Mouse (Mus musculus) brain, adult 2 months (tissue): ENCODE data around the gene Lsm14b.
A peak's percentile ranks its signal among the peaks of the same experiment; 100 is the strongest.

Experiments used
- DNase-seq: peaks from one replicate; pipeline ENCODE4 v3.0.0; 2011; ENCODE audit warnings: low read depth, low spot score

Gene Lsm14b

DNA sequence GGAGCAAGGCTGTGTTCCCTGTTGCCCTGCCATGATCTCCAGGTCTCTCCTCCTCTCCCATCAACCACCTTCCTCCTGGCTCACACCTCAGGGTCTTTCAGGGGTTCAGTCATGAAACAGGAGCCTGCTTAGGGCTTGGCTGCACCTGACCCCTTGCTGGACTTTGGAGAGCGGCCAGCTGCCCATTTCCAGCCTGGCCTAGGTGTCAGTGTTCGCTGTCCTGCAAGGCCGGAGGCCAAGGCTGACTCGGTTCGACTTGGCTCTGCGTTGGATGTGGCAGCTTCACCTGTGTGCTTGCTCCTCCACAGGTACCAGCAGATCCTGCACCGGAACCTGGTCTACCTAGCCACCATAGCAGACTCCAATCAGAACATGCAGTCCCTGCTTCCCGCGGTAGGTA is 28.2 kb downstream of the Lsm14b start:
- no peak for DNase-seq

DNA sequence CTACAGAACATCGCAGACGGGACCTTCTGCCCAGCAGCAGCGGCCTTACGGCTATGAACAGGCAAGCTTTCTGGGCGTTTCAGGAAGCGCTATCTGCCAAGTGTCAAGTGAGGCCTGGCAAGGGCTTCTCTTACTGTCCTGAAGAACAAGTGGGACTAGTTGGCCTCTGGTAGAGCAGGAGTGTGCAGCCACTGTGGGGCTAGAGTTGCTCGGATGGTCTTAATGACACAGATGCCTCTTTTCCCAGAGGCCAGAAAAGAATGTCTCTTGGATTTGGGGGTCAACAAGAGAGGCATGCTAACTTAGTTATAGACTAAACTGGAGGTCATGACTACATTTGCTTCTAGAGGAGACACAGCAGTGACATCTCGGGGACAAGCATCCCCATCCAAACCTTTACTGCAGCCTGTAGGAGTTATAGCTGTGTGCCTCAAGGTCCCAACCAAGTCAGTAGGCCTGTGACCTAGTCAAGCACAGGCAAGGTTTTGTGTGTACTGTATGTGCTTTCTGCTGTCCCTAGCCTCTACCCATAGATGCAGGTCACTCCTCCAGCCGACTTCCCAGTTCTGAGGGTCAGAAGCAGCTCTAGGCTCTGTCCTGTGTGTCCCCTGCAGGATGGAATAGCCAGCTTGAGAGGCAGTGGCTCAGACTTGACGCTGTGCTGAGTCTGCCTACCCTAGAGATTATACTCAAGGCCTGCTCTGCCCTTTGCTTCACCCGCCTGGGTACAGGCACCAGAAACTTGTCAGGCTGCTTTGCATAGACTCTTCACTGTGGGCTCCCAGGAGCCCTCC is 38.7 kb downstream of the Lsm14b start:
- DNase-seq = no peak

DNA sequence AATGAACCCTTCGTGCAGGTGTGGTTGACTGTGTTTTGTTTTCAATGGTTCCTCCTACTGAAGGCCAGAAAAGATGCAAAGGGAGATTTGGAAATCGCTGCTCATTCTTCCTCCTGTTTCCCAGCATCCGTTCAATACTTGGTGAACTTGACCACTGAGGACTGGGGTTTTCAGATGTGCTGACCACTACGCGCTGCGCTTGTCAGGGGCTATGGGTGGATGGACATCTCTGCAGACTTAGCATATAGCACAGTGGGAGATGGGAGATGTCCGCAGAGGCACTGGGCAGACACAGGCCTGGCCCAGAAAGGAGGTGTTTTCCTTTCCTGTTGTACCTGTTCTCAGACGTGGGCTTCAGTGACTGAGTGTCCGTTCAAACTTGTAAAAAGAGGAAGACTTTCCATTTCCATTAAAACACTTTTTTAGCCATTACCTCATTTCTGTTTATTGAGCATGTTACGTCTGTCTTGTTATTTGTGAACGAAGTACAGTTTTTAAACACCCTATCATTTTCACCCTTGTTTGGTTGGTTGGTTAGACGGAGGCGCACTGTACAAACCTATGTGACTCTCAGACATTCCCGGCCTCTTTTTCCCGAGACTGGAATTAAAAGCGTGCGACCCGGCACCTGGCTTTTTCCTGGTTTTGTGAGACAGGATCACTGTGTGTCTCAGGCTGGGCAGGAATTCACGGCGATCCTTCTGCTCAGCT is 45.1 kb downstream of the Lsm14b start:
- DNase-seq = no peak

DNA sequence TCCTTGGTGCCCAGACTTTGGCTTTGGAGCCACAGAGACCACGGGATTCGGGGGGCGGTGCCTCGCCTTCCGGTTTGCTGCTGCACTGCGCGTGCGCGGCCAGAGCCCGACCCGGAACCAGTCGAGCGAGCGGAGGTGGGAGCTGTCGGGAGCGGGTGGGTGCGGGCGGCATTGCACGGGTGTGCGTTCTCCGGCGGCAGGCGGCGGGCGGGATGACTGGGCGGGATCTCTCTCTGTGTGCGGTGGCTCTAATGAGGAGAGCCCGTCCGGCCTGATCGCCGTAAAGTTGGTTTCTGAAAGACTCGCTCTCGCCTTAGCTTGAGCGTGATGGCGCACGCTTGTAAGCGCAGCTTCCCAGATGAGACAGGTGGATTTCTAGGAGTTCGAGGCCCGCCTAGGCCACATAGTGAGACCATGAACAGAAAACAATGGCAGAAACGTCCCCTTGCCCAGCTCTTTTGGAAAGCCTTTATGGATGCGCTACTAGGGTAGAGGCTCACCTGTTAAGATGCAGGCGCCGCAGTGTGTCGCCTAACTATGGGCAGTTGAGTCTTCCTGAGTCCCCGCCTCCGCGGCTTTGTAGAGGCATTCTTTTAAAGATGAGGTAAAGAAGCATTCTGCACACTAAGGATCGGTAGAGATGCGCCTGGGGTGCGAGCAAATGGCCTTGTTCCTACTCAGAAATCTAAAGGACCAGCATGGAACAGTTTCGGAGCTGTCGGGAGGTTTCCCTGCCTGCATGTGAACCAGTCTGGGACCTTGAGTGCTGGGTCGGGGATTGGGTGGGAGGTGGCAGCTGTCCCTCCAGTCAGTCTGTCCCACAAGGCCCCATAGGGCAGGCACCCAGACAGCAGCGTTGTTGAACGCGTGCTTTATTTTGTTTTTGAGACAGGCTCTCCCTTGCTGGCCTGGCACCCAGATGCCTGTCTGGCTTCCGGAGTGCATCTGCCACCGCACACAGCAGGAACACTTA is 46.0 kb downstream of the Lsm14b start, which contains the start of gene Mtg2:
Gene Mtg2, plus strand, starts transcription at position 108 of the 973 bp plus-strand sequence.
- peak; percentile 96 for DNase-seq

DNA sequence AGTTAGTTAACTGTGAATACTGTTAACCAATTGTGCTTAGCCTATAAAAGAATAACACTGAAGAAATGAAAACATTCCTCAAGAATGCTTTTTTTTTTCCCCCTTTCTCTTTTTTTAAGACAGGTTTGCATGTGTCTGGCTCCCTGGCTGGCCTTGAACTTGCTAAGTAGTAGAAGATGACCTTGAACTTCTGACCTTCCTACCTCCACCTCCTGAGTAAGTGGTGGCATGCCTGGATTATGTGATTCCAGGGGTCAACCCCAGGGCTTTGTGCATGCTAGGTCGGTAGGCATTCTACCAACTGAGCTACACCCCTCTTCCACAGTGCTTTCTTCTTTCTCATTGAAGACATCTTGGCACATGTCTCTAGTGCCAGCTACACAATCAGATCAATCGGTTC is 46.9 kb downstream of the Lsm14b start:
- no peak for DNase-seq

DNA sequence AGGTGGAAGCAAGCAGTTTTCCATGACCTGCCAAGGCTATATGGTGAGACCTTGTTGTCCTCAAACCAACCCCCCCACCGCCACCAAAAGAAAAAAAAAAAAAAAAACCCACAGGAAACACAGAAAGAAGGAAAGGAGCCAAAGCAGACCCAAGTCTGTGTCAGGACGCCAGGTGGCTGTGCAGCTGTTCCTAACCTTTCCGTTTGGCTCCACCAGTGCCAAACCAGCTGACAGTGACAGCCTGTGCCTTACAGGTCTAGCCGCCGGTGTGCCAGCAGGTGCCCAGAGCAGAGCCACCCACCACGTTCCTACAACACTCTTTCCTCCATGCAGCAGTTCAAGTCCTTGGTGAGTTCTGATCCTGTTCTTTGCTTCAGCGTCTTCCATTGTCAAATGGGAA is 48.1 kb downstream of the Lsm14b start:
- DNase-seq = no peak

DNA sequence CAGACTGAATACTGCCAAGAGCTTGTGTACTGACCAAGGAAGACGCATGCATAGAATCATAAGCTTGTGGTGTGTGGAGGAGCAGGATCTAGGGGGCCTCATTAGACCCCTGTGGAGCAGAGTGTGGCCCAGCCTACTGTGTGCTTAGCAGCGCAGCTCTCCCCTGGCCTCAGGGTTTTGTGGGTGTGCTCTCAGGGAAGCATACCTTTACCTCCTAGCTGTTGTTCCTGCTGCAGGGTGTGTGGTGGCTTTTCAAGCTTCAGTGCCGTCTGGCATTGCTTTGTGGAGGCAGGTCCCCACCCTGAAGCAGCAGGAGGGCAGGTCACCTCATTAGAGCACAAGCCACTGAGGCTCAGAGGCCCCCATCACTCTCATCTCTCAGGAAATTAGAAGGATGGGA is 52.8 kb downstream of the Lsm14b start:
- no peak for DNase-seq

DNA sequence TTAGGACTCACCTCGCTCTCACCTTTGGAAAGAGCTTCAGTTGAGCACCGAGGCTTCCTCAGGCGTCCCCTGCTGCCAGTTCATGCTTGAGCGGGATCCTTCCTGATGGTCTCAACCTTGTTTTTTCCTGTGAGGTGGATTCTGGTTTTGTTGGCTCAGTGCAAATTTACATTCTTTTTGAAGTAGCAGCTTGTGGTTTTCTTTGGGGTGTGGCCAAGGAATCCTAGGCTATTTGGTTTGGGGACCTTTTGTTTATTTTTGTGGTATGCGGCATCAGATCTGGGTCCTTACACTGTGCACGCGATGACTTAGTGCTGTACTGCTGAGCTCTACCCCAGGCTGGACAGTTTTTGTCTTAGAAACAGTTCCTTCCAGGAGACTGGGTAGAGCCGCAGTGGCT is 55.9 kb downstream of the Lsm14b start:
- DNase-seq = no peak

DNA sequence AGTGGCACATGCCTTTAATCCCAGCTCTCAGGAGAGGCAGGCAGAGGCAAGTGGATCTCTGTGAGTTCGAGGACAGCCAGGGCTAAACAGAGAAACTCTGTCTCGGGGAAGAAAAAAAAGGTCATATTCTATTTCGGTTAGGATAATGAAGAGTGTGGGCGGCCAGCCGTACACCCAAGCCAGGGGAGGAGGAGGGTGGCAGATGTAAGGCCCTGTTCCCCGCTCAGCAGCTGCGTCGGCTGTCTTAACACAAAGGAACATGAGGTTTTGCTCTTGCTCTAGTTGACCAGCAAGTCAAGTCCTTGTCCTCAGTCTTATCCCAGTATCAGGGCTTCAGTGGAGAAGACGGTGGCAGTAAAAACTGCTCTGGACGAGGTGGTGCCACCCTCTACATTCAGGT is 58.3 kb downstream of the Lsm14b start:
- DNase-seq = peak; percentile 61

DNA sequence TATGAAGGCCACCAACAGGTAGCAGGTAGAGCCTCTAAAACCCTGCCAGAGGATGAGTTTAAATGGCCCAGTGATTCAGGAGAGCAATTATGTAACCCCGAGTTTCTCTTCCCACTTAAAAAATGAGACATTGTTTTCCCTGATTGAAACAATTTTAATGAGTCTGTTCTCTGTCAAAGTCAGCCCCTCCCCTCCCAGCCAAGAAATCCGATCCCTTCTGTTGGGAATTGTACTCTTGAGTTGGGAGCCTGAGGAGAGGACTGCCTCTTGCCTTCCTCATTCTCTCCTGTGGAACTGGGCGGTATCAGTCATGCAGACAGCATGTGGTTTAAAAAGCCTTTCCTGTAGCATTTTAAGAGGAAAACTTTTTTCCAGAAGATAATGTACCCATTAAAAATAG is 59.8 kb downstream of the Lsm14b start:
- peak; percentile 48 for DNase-seq
